Mouse (Mus musculus) forebrain, embryonic 14.5 days (tissue): ENCODE measurements around the gene Rap1gap2. TPM values are rescaled to one million over a fixed set of nuclear protein-coding genes. Genes with fewer than 3 reads are reported as not detected.

Experiments
- ATAC-seq: fragments of 200-750 bp; cut with Nextera tagmentation; 2 replicates; pipeline ENCODE4 v1.8.0; 2017; ENCODE audit warnings: mild to moderate bottlenecking, moderate library complexity
- DNase-seq: peaks from one replicate; pipeline ENCODE4 v3.0.0-alpha.2; 2015; ENCODE audit warnings: low spot score
- H3K27ac ChIP-seq: fragments of 300-500 bp; sonication (generic); 2 replicates; pipeline ENCODE4 v1.5.1; 2014; ENCODE audit warnings: low read depth, mild to moderate bottlenecking, control low read depth, low read length, moderate library complexity
- H3K27me3 ChIP-seq: fragments of 300-500 bp; sonication (generic); replicated peaks from 2 replicates; pipeline ENCODE4 v1.6.1; 2014; ENCODE audit warnings: low read length, control low read depth, mixed read lengths; ENCODE audit not compliant: control insufficient read depth, insufficient read depth
- H3K36me3 ChIP-seq: fragments of 300-500 bp; sonication (generic); 2 replicates; pipeline ENCODE4 v1.6.1; 2014; ENCODE audit warnings: low read length, control low read depth; ENCODE audit not compliant: control insufficient read depth, insufficient read depth
- H3K4me1 ChIP-seq: fragments of 300-500 bp; sonication (generic); 2 replicates; pipeline ENCODE4 v1.6.1; 2014; ENCODE audit warnings: antibody characterized with exemption, low read length, control low read depth; ENCODE audit not compliant: control insufficient read depth, insufficient read depth
- H3K4me2 ChIP-seq: fragments of 300-500 bp; sonication (generic); 2 replicates; pipeline ENCODE4 v1.6.1; 2014; ENCODE audit warnings: mild to moderate bottlenecking, control low read depth, low read length
- H3K4me3 ChIP-seq: fragments of 300-500 bp; sonication (generic); 2 replicates; pipeline ENCODE4 v1.5.1; 2014; ENCODE audit warnings: low read depth, low read length, control low read depth
- H3K9ac ChIP-seq: fragments of 300-500 bp; sonication (generic); 2 replicates; pipeline ENCODE4 v1.6.1; 2014; ENCODE audit warnings: mild to moderate bottlenecking, low read length, control low read depth, moderate library complexity
- H3K9me3 ChIP-seq: fragments of 300-500 bp; sonication (generic); replicated peaks from 2 replicates; pipeline ENCODE4 v1.6.1; 2016; ENCODE audit warnings: low read length, control low read depth, mixed read lengths; ENCODE audit not compliant: control insufficient read depth
- WGBS: fragments of 180-500 bp; shearing (Covaris S2); extraction: QIAGEN DNeasy Blood & Tissue Kit; methylation state at CpG from one replicate; pipeline ENCODE4 v1.1.7; 2014; 5-methylcytosine and 5-hydroxymethylcytosine counted together
- polyA plus RNA-seq: library from polyadenylated mRNA; unstranded; fragments of >200 nt; fragmentation: Nextera tagmentation; extraction: Ambion mirVana; gene quantifications from 2 replicates; pipeline ENCODE4 v1.2.1, GENCODE M21; 2014

The Rap1gap2 gene
- polyA plus RNA-seq, 1 experiment from 2014 or later = 5.1 TPM

DNA sequence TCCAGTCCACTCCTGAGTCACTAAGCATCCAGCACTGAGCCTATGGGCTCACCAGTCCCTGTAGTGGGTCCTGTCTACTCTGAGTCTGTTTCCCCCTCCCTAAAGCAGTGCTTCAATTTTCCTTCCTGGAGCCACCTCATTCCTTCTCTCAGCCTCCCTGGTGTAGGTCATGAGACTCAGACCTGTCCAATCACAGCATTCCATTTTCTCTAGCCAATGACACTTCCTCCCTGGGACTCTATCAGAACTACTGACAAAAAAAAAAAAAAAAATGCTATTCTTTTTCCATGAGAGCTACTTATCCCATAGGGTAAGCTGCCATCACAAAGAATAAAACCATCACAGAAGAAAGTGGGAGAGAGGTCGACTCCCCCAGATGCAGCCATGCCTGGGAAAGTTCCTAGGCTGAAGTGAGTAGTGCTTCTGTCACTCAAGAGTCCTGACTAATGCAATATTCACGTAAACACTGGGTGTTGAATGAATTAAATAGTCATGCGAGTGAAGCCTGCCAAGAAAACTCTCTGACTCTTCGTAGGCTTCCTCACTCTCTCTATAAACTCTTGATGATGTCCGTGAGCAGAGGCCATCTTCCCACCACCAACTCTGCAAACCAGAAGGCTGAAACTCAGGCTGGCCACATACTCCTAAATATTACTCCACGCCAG is 127.4 kb downstream of the Rap1gap2 start:
- H3K36me3 ChIP-seq = no peaks in the 10 kb centered on the region
- H3K27me3 ChIP-seq = no peaks in the 10 kb centered on the region
- H3K9me3 ChIP-seq = no peaks in the 10 kb centered on the region
- no peak overlapping the region for H3K9ac ChIP-seq
- H3K4me2 ChIP-seq = no peak overlapping the region
- WGBS = 76% methylated on average over 6 of the region's 6 CpGs
- ATAC-seq (no peak), DNase-seq (no peak)
- H3K4me1 ChIP-seq = no peaks in the 10 kb centered on the region
- H3K27ac ChIP-seq = no peak overlapping the region
- H3K4me3 ChIP-seq = no peak overlapping the region

DNA sequence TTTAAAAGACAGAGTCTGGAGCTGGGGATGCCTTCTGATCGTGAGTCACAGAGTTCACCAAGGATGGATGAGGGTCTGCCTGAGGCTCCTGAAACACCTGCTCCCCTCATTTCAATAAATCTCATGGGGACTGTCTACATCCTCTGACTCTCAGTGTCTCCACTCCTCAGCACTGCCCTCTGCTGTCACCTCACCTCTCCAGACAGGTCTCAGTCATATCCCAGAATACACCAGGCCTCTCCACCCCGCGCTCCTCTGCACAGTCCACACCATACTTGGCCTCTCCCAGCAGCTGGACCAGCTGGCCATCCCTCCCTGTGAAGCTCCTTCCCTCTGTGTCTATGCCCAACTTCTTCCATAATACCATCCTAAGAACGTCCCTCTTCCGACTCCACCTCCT is 128.9 kb downstream of the Rap1gap2 start:
- no peaks in the 10 kb centered on the region for H3K4me1 ChIP-seq
- no peaks in the 10 kb centered on the region for H3K36me3 ChIP-seq
- DNase-seq (no peak), ATAC-seq (no peak)
- H3K27ac ChIP-seq = no peak overlapping the region
- H3K4me3 ChIP-seq = no peak overlapping the region
- 75% methylated on average over 5 of the region's 5 CpGs for WGBS
- no peaks in the 10 kb centered on the region for H3K27me3 ChIP-seq
- no peak overlapping the region for H3K4me2 ChIP-seq
- no peak overlapping the region for H3K9ac ChIP-seq
- no peaks in the 10 kb centered on the region for H3K9me3 ChIP-seq

DNA sequence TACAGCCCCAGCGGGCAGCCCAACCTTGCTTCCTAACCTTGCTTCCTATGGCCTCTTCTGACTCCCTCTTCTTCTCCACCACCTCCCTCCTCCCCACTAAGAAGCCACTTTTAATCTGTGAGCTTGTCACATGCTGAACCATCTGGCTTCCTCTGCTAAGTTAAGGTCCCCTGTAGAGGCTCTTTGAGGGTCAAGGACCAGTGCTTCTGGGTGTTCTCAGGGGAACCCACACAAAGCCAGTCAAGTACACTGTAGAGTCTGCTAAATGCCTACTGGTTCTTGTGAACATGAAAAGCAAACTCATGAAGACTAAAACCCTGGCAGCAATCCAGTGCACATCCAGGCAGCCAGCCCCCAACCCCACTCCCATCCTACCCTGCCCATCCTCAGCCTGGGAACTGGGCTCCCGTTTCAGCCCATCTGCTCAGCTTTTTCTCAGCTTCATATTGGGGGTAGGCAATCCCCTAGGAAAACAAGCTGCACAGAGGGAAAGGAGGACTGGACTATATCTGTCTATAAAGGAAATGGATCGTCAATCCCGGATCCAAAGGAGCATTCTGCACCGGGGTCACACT is 130.9 kb downstream of the Rap1gap2 start:
- DNase-seq = peak; percentile 65
- no peak overlapping the region for H3K4me2 ChIP-seq
- H3K4me3 ChIP-seq = no peak overlapping the region
- H3K36me3 ChIP-seq = no peaks in the 10 kb centered on the region
- no peak overlapping the region; the same call in 1 of the 2 replicates for H3K27ac ChIP-seq
- H3K27me3 ChIP-seq = no peaks in the 10 kb centered on the region
- H3K4me1 ChIP-seq = no peaks in the 10 kb centered on the region
- ATAC-seq = peak; percentile 63; the same call in 1 of the 2 replicates
- no peak overlapping the region for H3K9ac ChIP-seq
- 76% methylated on average over 5 of the region's 5 CpGs for WGBS
- no peaks in the 10 kb centered on the region for H3K9me3 ChIP-seq

DNA sequence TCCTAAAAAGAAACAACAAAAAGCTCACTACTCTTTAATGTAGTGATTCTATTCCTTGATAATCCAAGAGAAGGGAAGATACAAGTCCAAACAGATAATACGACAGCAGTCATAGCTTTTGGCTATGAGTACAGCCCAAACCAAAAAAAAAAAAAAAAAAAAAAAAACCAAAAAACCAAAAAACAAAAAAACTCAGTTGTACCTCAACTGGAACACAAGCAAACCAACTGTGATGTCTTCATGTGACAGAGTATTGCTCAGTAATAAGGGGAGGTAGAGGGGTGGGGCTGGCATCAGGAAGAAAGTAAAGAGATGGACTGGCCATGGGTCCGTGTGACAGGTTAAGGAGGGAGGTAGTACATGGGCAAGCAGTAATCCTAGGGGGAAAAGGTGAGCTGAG is 131.8 kb downstream of the Rap1gap2 start:
- Histone ChIP-seq H3K4me2 (no peak overlapping the region), H3K4me1 (no peaks in the 10 kb centered on the region), H3K4me3 (no peak overlapping the region), H3K27me3 (no peaks in the 10 kb centered on the region), H3K9ac (no peak overlapping the region), H3K27ac (no peak overlapping the region), H3K9me3 (no peaks in the 10 kb centered on the region), H3K36me3 (no peaks in the 10 kb centered on the region)
- no peak for ATAC-seq
- DNase-seq = no peak
- 86% methylated on average over 2 of the region's 2 CpGs for WGBS

DNA sequence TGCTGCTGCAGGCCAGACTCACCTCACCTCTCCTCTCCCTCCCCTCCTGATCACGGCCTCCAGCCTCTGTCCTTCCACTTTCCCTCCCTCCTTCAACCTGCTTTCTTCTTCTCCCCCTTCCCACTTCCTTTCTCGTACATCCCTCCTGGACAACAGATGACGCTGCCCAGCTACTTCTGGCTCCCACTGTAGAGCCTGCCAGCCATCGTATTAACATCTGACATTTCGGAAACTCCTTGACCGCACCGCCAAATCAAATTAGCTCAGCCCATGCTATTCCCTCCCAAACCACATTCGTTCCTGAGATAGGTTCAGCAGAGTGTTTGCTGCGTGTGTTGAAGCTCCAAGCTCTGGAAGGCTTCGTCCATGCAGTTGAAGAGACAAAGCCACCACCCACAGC is 138.0 kb downstream of the Rap1gap2 start:
- H3K9ac ChIP-seq = no peak overlapping the region
- no peak overlapping the region for H3K4me2 ChIP-seq
- DNase-seq = no peak
- 79% methylated on average over 10 of the region's 10 CpGs for WGBS
- H3K4me1 ChIP-seq = no peaks in the 10 kb centered on the region
- no peaks in the 10 kb centered on the region for H3K27me3 ChIP-seq
- H3K36me3 ChIP-seq = no peaks in the 10 kb centered on the region
- H3K27ac ChIP-seq = no peak overlapping the region
- no peaks in the 10 kb centered on the region for H3K9me3 ChIP-seq
- no peak for ATAC-seq
- H3K4me3 ChIP-seq = no peak overlapping the region

DNA sequence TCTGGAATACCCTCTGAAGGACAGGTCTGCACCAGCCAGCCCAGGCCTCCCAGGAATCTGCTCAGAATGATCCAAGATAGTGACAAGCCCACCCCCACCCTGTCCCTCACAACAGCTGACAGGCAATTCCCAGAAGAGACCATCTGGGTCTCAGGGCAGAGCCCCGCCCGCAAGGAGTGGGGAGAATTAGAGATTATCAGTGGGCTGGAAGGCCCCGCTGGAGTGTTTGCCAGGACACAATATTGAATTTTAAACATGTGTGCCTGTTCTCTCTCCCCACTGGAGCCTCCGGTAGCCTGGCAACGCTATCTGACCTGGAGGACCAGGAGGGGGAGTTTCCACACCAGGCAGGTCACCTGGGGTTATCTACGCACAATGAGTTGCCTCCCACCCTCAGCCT is 142.5 kb downstream of the Rap1gap2 start:
- H3K4me3 ChIP-seq = no peak overlapping the region
- peak; percentile 55 for ATAC-seq
- peak; percentile 36 for DNase-seq
- H3K9ac ChIP-seq = no peak overlapping the region
- H3K36me3 ChIP-seq = no peaks in the 10 kb centered on the region
- H3K4me2 ChIP-seq = no peak overlapping the region
- H3K27me3 ChIP-seq = no peaks in the 10 kb centered on the region
- H3K9me3 ChIP-seq = no peaks in the 10 kb centered on the region
- no peaks in the 10 kb centered on the region for H3K4me1 ChIP-seq
- H3K27ac ChIP-seq = no peak overlapping the region
- 52% methylated on average over 6 of the region's 6 CpGs for WGBS

DNA sequence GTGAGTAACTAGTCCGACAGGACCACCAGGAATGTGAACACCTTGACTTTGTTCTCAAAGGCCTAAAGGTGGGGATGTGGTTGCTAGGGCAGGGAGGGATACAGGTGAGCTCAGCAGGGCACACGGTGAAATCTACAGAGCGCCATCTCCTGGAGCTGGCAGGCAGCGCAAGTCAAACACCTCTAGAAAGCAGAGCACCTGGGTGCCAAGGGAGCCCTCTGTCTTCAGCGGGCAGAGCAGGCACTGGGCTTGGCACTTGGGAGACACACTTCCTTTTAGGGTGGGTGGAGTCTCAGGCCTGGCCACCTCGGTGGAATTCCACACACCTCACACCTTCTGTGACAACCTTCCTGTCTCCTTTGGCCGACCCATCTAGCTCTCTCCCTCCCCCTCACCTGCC is 145.0 kb downstream of the Rap1gap2 start:
- DNase-seq (no peak), ATAC-seq (no peak)
- no peak overlapping the region for H3K4me2 ChIP-seq
- no peak overlapping the region for H3K4me3 ChIP-seq
- H3K36me3 ChIP-seq = no peaks in the 10 kb centered on the region
- no peak overlapping the region for H3K27ac ChIP-seq
- H3K9ac ChIP-seq = no peak overlapping the region
- WGBS = 41% methylated on average over 7 of the region's 7 CpGs
- H3K27me3 ChIP-seq = no peaks in the 10 kb centered on the region
- H3K4me1 ChIP-seq = no peaks in the 10 kb centered on the region
- no peaks in the 10 kb centered on the region for H3K9me3 ChIP-seq

DNA sequence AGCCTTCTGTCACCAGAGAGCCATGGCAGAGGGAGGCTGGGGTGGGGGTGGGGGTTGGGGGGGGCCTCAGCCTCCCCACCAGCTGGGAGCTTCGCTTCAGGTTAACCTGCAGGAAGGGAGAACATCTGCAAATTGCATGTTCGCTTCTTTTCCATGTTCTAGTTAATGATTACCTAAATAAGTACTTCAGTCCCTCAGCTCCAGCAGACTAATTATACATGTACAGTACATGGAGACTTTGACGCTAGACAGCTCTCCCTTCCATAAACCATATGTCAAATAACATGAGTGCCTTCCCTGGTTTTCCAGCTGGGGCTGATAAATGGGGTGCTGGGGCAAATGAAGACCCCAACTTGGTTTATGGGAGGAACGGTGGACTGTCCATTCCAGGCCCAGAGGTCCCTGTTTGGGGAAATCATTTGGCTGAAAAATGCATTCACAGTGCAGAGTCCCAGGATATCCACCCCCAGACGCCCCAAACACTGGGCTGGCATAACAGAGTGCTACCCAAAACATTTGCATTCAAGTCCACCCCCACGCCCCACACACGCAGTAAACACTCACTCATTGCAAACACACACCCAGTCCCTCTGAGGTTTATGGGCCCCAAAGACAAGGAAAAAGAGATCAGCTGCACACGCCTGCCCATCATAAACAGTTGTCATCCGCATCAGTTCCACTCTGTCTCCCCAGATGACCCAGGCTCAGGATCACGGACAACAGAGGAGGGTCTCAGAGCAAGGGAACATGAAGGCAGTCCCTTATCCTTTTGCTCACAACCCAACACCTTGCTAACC is 146.3 kb downstream of the Rap1gap2 start:
- no peak overlapping the region for H3K27ac ChIP-seq
- H3K27me3 ChIP-seq = no peaks in the 10 kb centered on the region
- H3K9ac ChIP-seq = no peak overlapping the region
- H3K9me3 ChIP-seq = no peaks in the 10 kb centered on the region
- ATAC-seq (no peak), DNase-seq (no peak)
- 73% methylated on average over 10 of the region's 10 CpGs for whole genome bisulfite sequencing
- no peak overlapping the region for H3K4me3 ChIP-seq
- no peaks in the 10 kb centered on the region for H3K4me1 ChIP-seq
- H3K4me2 ChIP-seq = no peak overlapping the region
- no peaks in the 10 kb centered on the region for H3K36me3 ChIP-seq

DNA sequence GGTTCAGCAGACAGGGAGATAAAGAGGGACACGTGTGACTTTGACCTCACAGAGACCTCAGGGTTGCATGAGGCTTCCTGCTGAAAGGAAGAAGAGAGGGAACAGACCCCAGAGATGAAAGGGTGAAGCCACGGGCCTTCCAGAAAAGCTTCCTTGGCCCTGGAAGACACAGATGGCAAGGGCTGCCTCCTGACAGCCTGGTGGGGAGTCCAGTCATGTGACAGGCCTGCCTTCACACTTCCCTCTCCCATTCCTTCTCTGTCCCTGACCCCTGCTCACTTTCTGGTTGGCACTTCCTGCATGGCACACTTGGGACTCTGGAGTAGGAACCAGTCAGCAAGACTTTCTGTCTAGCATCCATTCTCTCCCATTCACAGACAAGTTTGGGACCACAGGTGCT is 148.1 kb downstream of the Rap1gap2 start:
- no peak for DNase-seq
- ATAC-seq = no peak
- Histone ChIP-seq H3K4me2 (no peak overlapping the region), H3K27me3 (no peaks in the 10 kb centered on the region), H3K27ac (no peak overlapping the region), H3K4me3 (no peak overlapping the region), H3K4me1 (no peaks in the 10 kb centered on the region), H3K36me3 (no peaks in the 10 kb centered on the region), H3K9ac (no peak overlapping the region), H3K9me3 (no peaks in the 10 kb centered on the region)
- 48% methylated on average over 2 of the region's 2 CpGs for WGBS
